Mouse (Mus musculus): Measurements from ENCODE around the gene Zfhx3.

The Zfhx3 gene

GRCm38 (mm10) chr8:108440476-108440875 is 498.0 kb downstream of the Zfhx3 start:
- no peak for DNase-seq (ENCODE audit: low read depth, low spot score)

GRCm38 (mm10) chr8:108450847-108451246 is 508.4 kb downstream of the Zfhx3 start:
- DNase-seq (ENCODE audit: low read depth, low spot score), result no peak

GRCm38 (mm10) chr8:108454561-108455311 is 512.3 kb downstream of the Zfhx3 start:
- DNase-seq (ENCODE audit: low read depth, low spot score), result no peak

GRCm38 (mm10) chr8:108466653-108467052 is 524.2 kb downstream of the Zfhx3 start:
- DNase-seq (ENCODE audit: low read depth, low spot score), result no peak

- DNase-seq (ENCODE audit: low read depth, low spot score), result no peak
Observed at GRCm38 (mm10) chr8:108467172-108468035, 525.0 kb downstream of the Zfhx3 start.

GRCm38 (mm10) chr8:108470269-108470668 is 527.8 kb downstream of the Zfhx3 start:
- DNase-seq (ENCODE audit: low read depth, low spot score), result no peak

- DNase-seq (ENCODE audit: low read depth, low spot score), result no peak
Observed at GRCm38 (mm10) chr8:108474556-108474955, 532.1 kb downstream of the Zfhx3 start.

GRCm38 (mm10) chr8:108478131-108478530 is 535.7 kb downstream of the Zfhx3 start:
- DNase-seq (ENCODE audit: low read depth, low spot score), result no peak

GRCm38 (mm10) chr8:108480141-108480540 is 537.7 kb downstream of the Zfhx3 start:
- DNase-seq (ENCODE audit: low read depth, low spot score), result no peak

- no peak for DNase-seq (ENCODE audit: low read depth, low spot score)
Observed at GRCm38 (mm10) chr8:108481167-108481815, 538.8 kb downstream of the Zfhx3 start.

GRCm38 (mm10) chr8:108496101-108496500 is 553.7 kb downstream of the Zfhx3 start:
- DNase-seq (ENCODE audit: low read depth, low spot score), result no peak

- no peak for DNase-seq (ENCODE audit: low read depth, low spot score)
Observed at GRCm38 (mm10) chr8:108506779-108507178, 564.3 kb downstream of the Zfhx3 start.

- DNase-seq (ENCODE audit: low read depth, low spot score), result no peak
Observed at GRCm38 (mm10) chr8:108507769-108508168, 565.3 kb downstream of the Zfhx3 start.

- DNase-seq (ENCODE audit: low read depth, low spot score), result no peak
Observed at GRCm38 (mm10) chr8:108510641-108511325, 568.3 kb downstream of the Zfhx3 start.

- DNase-seq (ENCODE audit: low read depth, low spot score), result no peak
Observed at GRCm38 (mm10) chr8:108518116-108518515, 575.7 kb downstream of the Zfhx3 start.

- no peak for DNase-seq (ENCODE audit: low read depth, low spot score)
Observed at GRCm38 (mm10) chr8:108522050-108522449, 579.6 kb downstream of the Zfhx3 start.

GRCm38 (mm10) chr8:108529421-108529820 is 587.0 kb downstream of the Zfhx3 start:
- no peak for DNase-seq (ENCODE audit: low read depth, low spot score)

- DNase-seq (ENCODE audit: low read depth, low spot score), result no peak
Observed at GRCm38 (mm10) chr8:108535121-108535876, 592.9 kb downstream of the Zfhx3 start.

- DNase-seq (ENCODE audit: low read depth, low spot score), result no peak
Observed at GRCm38 (mm10) chr8:108536186-108536585, 593.7 kb downstream of the Zfhx3 start.

GRCm38 (mm10) chr8:108536911-108537351 is 594.5 kb downstream of the Zfhx3 start:
- DNase-seq (ENCODE audit: low read depth, low spot score), result no peak
